Mouse (Mus musculus): ENCODE measurements around the gene Gpr39. TPM values are rescaled to one million over a fixed set of nuclear protein-coding genes. Genes with fewer than 3 reads are reported as not detected.

Gene Gpr39
- total and polyA plus RNA-seq, 3 experiments, result not detected

DNA sequence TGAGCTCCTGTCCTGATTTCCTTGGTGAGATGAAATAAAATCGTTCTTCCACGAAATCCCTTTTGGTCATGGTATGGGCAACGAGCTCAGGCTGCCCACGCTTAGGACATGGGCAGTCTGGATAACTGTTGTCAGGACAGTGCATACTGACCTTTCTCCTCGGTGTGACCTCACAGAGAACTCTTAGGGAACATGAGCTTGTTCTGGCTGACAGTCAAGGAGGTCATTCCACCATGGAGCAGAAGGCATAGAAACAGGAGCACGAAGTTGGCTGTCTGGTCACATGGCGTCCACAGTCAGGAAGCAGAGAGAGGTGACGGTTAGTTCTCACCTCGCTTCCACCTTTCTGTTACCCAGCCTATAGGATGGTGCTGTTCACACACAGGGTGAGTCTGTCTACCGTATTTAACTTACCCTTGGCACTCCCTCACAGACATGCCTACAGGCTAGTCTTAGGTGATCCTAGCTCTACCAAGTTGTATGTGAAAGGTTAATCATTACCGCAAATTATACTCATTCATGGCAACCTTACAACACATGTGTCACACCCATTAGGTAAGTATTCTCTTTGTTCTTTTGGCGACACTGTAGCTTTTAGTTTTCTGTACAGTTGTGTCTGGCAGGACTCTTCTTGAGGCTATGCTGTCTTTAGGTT is 44.4 kb downstream of the Gpr39 start:
- Histone ChIP-seq H3K79me2 (ENCODE audit: control insufficient read depth, insufficient read depth, low read length, poor library complexity) (no peaks in the 10 kb centered on the region), H3K36me3 (ENCODE audit: control insufficient read depth in 1 of 2, insufficient read depth in 2 of 2, low read length in 2 of 2) (no peaks in the 10 kb centered on the region), H3K4me1 (ENCODE audit: control insufficient read depth in 1 of 2, insufficient read depth in 2 of 2, low read length in 2 of 2) (no peaks in the 10 kb centered on the region), H3K4me3 (ENCODE audit: control insufficient read depth in 1 of 2, insufficient read depth in 1 of 2, low read depth in 2 of 2, low read length in 2 of 2) (no peak overlapping the region), H3K9me3 (replicated peaks; ENCODE audit: insufficient read depth, low read length) (no peaks in the 10 kb centered on the region), H3K27me3 (ENCODE audit: control insufficient read depth in 1 of 2, insufficient read depth in 2 of 2, low read length in 2 of 2) (no peaks in the 10 kb centered on the region), H3K27ac (ENCODE audit: control insufficient read depth, low read depth, low read length) (no peak overlapping the region), H3K9ac (ENCODE audit: control insufficient read depth, low read depth, low read length, poor library complexity, severe bottlenecking) (no peak overlapping the region)
- no peak for DNase-seq (ENCODE audit: low read depth, low spot score)
- TF ChIP-seq CHD1 (IDR thresholded peaks at IDR 0.05; ENCODE audit: low read depth, low read length), result no peak
- no peak for TF ChIP-seq ZKSCAN1 (IDR thresholded peaks at IDR 0.05; ENCODE audit: low read depth, low read length)
- no peak for TF ChIP-seq MAX (IDR thresholded peaks at IDR 0.05; ENCODE audit: low read length)
- TF ChIP-seq SMC3 (IDR thresholded peaks at IDR 0.05; ENCODE audit: low read depth, low read length), result no peak
- no peak for TF ChIP-seq CTCF (IDR thresholded peaks at IDR 0.05 in 2 of 3, conservative IDR thresholded peaks at IDR 0.05 in 1 of 3; ENCODE audit: control insufficient read depth in 1 of 3, insufficient read depth in 1 of 3, low read depth in 2 of 3, low read length in 3 of 3, poor library complexity in 1 of 3, severe bottlenecking in 1 of 3)
- no peak for TF ChIP-seq POLR2AphosphoS5 (IDR thresholded peaks at IDR 0.05; ENCODE audit: borderline replicate concordance, low read depth, low read length)
- no peak for TF ChIP-seq NELFE (IDR thresholded peaks at IDR 0.05; ENCODE audit: low read depth, low read length)
- no peak for TF ChIP-seq BHLHE40 (IDR thresholded peaks at IDR 0.05; ENCODE audit: borderline replicate concordance, low read depth, low read length)
- TF ChIP-seq SIN3A (IDR thresholded peaks at IDR 0.05; ENCODE audit: low read length), result no peak
- TF ChIP-seq TBP (IDR thresholded peaks at IDR 0.05; ENCODE audit: low read depth, low read length), result no peak
- no peak for TF ChIP-seq MXI1 (IDR thresholded peaks at IDR 0.05; ENCODE audit: low read depth, low read length)

DNA sequence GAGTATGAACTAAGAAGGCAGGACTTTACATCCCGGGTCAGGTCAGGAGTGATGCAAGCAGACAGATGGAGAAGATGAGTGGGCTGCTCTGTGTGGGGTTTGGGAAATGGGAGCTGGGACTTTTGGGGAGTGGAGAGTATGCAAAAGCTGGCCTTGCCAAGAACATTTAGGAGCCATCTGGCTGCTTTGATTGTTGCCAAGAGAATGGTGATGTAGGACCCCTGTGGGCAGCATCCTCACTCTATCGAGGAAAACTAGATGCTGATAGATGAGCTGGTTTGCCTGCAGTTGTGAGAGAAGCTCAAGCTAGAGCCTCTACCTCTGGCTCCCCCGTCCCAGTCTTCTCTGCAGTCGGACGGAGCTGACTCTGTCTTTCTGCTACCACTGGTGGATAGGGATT is 47.5 kb downstream of the Gpr39 start:
- Histone ChIP-seq H3K36me3 (ENCODE audit: control insufficient read depth in 1 of 2, insufficient read depth in 2 of 2, low read length in 2 of 2) (no peaks in the 10 kb centered on the region), H3K9ac (ENCODE audit: control insufficient read depth, low read depth, low read length, poor library complexity, severe bottlenecking) (no peak overlapping the region), H3K4me1 (ENCODE audit: control insufficient read depth in 1 of 2, insufficient read depth in 2 of 2, low read length in 2 of 2) (no peaks in the 10 kb centered on the region), H3K27me3 (ENCODE audit: control insufficient read depth in 1 of 2, insufficient read depth in 2 of 2, low read length in 2 of 2) (no peaks in the 10 kb centered on the region), H3K27ac (ENCODE audit: control insufficient read depth, low read depth, low read length) (no peak overlapping the region), H3K79me2 (ENCODE audit: control insufficient read depth, insufficient read depth, low read length, poor library complexity) (no peaks in the 10 kb centered on the region), H3K4me3 (ENCODE audit: control insufficient read depth in 1 of 2, insufficient read depth in 1 of 2, low read depth in 2 of 2, low read length in 2 of 2) (no peak overlapping the region), H3K9me3 (replicated peaks; ENCODE audit: insufficient read depth, low read length) (no peaks in the 10 kb centered on the region)
- DNase-seq (ENCODE audit: low read depth, low spot score), result no peak
- TF ChIP-seq HCFC1 (IDR thresholded peaks at IDR 0.05; ENCODE audit: low read depth, low read length), result no peak
- no peak for TF ChIP-seq CHD2 (IDR thresholded peaks at IDR 0.05; ENCODE audit: low read length)
- no peak for TF ChIP-seq MAX (IDR thresholded peaks at IDR 0.05; ENCODE audit: low read length)
- no peak for TF ChIP-seq MEF2A (IDR thresholded peaks at IDR 0.05; ENCODE audit: extremely low read depth, insufficient replicate concordance, low read depth, low read length, poor library complexity, severe bottlenecking)
- TF ChIP-seq MYB (IDR thresholded peaks at IDR 0.05; ENCODE audit: low read depth, low read length), result no peak
- TF ChIP-seq ZNF384 (IDR thresholded peaks at IDR 0.05; ENCODE audit: low read depth, low read length), result no peak
- no peak for TF ChIP-seq CTCF (IDR thresholded peaks at IDR 0.05 in 2 of 3, conservative IDR thresholded peaks at IDR 0.05 in 1 of 3; ENCODE audit: control insufficient read depth in 1 of 3, insufficient read depth in 1 of 3, low read depth in 2 of 3, low read length in 3 of 3, poor library complexity in 1 of 3, severe bottlenecking in 1 of 3)
- no peak for TF ChIP-seq MXI1 (IDR thresholded peaks at IDR 0.05; ENCODE audit: low read depth, low read length)
- TF ChIP-seq RCOR1 (IDR thresholded peaks at IDR 0.05; ENCODE audit: low read depth, low read length), result no peak
- TF ChIP-seq NELFE (IDR thresholded peaks at IDR 0.05; ENCODE audit: low read depth, low read length), result no peak
- TF ChIP-seq NRF1 (IDR thresholded peaks at IDR 0.05; ENCODE audit: insufficient read depth, low read depth, low read length, poor library complexity, severe bottlenecking), result no peak
- TF ChIP-seq JUND (IDR thresholded peaks at IDR 0.05; ENCODE audit: low read depth, low read length), result no peak
- TF ChIP-seq POLR2AphosphoS2 (IDR thresholded peaks at IDR 0.05; ENCODE audit: low read length), result no peak
- no peak for TF ChIP-seq KAT2A (conservative IDR thresholded peaks at IDR 0.05; ENCODE audit: low read depth, low read length)
- TF ChIP-seq MAZ (IDR thresholded peaks at IDR 0.05; ENCODE audit: low read depth, low read length), result no peak
- TF ChIP-seq TBP (IDR thresholded peaks at IDR 0.05; ENCODE audit: low read depth, low read length), result no peak
- TF ChIP-seq TAL1 (IDR thresholded peaks at IDR 0.05; ENCODE audit: low read length), result no peak
- no peak for TF ChIP-seq ZC3H11A (IDR thresholded peaks at IDR 0.05; ENCODE audit: low read depth, low read length)

All from MEL (cell line).